Mouse (Mus musculus): ENCODE measurements around the gene G6pc3. TPM values are rescaled to one million over a fixed set of nuclear protein-coding genes. Genes with fewer than 3 reads are reported as not detected.
"Not testable (repeated sequence)": the region's sequence is repeated elsewhere in the genome, so short reads cannot be mapped to it uniquely, and the experiment has no call there.

Gene G6pc3
- polyA plus RNA-seq, 1 experiment = not detected

DNA sequence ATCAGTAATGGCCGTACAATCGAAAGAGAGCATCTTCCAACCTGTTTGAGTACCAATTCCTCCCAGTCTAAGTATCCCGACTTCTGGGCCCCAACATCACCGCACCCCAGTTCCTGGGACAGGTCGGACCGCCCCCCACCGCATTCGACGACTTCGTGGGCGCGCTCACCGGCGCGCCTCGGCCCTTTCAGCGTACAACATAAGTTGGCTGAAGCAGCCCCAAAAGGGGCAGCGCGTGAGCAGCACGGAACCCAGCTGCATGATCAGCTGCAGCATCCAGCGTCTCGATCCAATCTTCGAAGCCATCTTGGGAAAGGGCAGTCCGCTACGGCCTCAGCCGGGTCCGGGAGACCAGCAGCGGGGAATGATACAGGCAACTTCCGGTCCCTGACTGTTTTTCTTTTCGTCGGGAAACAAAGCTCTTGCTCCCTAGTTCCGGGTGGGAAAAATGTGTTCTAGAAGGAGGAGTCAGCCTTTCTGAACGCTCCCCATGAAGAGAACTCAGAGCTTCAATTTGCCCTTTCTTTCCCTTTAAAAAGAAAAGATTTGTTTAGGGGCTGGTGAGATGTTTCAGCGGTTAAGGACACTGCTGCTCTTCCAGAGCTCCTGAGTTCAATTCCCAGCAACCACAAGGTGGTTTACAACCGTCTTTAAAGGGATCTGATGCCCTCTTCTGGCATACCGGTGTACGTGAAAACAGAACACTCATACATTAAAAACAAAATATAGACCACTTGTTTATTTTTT, 33.2 kb upstream of the G6pc3 start, which contains the start of gene Tmem101:
Gene Tmem101 (minus strand): TSS at position 366 of the 747 bp plus-strand sequence.
- WGBS = under 1% methylated on average over 37 of the region's 37 CpGs
- H3K27ac ChIP-seq (ENCODE audit: insufficient read depth, low read depth, low read length) = peak within 1 kb of the TSS; percentile 78
- H3K4me1 ChIP-seq (ENCODE audit: control insufficient read depth, insufficient read depth, low read length) = peaks cover 4% of the 10 kb centered on the region
- 0 out of 2 replicates have a peak, but pooled peaks have one; percentile 46 for TF ChIP-seq POLR2A (IDR thresholded peaks at IDR 0.05; ENCODE audit: insufficient read depth, low read depth, low read length)
- TF ChIP-seq CTCF (IDR thresholded peaks at IDR 0.05; ENCODE audit: insufficient read depth, low read depth, low read length) = no peak
- peak within 1 kb of the TSS; percentile 96 for H3K4me3 ChIP-seq (ENCODE audit: insufficient read depth, low read depth, low read length)

GRCm38 (mm10) chr11:102156786-102157089, 32.7 kb upstream of the G6pc3 start:
- no peak overlapping the region for H3K27ac ChIP-seq (ENCODE audit: insufficient read depth, low read depth, low read length)
- 8% methylated on average over 1 of the region's 1 CpGs for WGBS
- peaks cover 4% of the 10 kb centered on the region for H3K4me1 ChIP-seq (ENCODE audit: control insufficient read depth, insufficient read depth, low read length)
- H3K4me3 ChIP-seq (ENCODE audit: insufficient read depth, low read depth, low read length) = no peak overlapping the region
- TF ChIP-seq CTCF (IDR thresholded peaks at IDR 0.05; ENCODE audit: insufficient read depth, low read depth, low read length) (no peak), POLR2A (IDR thresholded peaks at IDR 0.05; ENCODE audit: insufficient read depth, low read depth, low read length) (no peak)

DNA sequence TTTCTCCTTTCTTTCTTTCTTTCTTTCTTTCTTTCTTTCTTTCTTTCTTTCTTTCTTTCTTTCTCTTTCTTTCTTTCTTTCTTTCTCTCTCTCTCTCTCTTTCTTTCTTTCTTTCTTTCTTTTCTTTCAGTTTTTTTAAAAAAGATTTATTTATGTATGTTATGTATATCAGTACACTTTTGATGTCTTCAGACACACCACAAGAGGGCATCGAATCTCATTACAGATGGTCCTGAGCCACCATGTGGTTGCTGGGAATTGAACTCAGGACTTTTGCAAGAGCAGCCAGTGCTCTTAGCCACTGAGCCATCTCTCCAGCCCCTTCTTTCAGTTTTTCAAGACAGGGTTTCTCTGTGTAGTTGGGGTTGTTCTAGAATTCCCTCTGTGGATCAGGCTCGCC, 31.4 kb upstream of the G6pc3 start:
- WGBS = 79% methylated on average over 2 of the region's 2 CpGs
- H3K4me1 ChIP-seq (ENCODE audit: control insufficient read depth, insufficient read depth, low read length); H3K4me3 ChIP-seq (ENCODE audit: insufficient read depth, low read depth, low read length); H3K27ac ChIP-seq (ENCODE audit: insufficient read depth, low read depth, low read length): not testable (repeated sequence)

DNA sequence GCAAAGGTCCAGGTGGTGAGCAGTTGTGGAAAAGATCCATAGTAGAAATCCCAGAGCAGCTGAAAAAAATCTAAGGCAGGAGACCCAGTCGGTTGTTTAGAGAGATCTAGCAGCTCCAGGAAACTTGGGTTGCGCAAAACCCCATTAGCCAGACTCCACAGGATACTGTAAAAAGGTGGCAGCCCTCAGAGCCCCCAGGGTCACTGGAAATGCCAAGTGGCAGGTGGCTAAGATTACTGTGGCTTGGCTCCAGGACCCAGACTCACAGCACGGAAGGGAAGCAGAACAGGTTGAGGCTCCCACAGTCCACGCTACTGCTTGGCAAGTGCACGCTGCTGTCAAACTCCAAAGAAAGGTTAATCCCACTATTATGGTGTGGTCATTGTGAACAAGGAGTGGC, 29.6 kb upstream of the G6pc3 start:
- Histone ChIP-seq H3K4me3 (ENCODE audit: insufficient read depth, low read depth, low read length) (no peak overlapping the region), H3K27ac (ENCODE audit: insufficient read depth, low read depth, low read length) (no peak overlapping the region), H3K4me1 (ENCODE audit: control insufficient read depth, insufficient read depth, low read length) (peaks cover 4% of the 10 kb centered on the region)
- WGBS = 78% methylated on average over 5 of the region's 5 CpGs
- no peak for TF ChIP-seq CTCF (IDR thresholded peaks at IDR 0.05; ENCODE audit: insufficient read depth, low read depth, low read length)
- TF ChIP-seq POLR2A (IDR thresholded peaks at IDR 0.05; ENCODE audit: insufficient read depth, low read depth, low read length) = no peak

DNA sequence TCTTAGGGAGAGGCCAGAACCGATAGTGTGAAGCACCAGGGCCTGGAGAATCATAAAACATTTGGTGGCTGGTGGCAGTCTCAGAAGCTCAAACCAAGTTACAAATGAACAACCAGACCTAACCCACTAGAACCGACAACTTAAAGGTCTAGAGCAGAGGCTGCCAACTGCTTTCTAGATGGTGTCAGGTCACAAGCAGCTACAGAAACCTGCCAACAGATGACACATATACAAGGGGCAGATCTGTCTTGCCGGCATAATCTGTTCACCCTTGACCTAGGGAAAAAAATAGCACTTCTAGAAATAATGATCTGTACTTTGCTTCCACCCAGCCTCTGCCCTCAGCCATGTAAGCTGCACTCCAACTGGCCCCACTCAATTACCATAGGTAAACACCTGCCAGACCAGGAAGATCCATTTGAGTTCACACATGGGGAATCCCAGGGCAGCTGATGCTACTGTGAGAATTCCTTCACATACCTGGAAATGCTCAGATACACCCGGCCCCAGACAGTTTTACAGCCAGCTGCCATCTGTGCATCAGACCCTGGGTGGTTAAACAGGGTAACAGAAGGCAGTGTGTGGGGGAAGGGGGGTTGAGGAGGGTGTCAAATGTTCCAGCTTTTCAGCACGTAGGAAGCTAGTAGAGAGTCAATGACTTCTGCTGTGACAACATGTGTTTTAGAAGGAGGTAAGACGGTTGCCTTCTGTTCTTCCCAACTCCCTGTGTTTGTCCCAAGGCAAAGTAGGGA, 23.3 kb upstream of the G6pc3 start:
- 63% methylated on average over 6 of the region's 6 CpGs for WGBS
- H3K4me1 ChIP-seq (ENCODE audit: control insufficient read depth, insufficient read depth, low read length) = no peaks in the 10 kb centered on the region
- TF ChIP-seq CTCF (IDR thresholded peaks at IDR 0.05; ENCODE audit: insufficient read depth, low read depth, low read length) (no peak), POLR2A (IDR thresholded peaks at IDR 0.05; ENCODE audit: insufficient read depth, low read depth, low read length) (no peak)
- no peak overlapping the region for H3K27ac ChIP-seq (ENCODE audit: insufficient read depth, low read depth, low read length)
- no peak overlapping the region for H3K4me3 ChIP-seq (ENCODE audit: insufficient read depth, low read depth, low read length)

DNA sequence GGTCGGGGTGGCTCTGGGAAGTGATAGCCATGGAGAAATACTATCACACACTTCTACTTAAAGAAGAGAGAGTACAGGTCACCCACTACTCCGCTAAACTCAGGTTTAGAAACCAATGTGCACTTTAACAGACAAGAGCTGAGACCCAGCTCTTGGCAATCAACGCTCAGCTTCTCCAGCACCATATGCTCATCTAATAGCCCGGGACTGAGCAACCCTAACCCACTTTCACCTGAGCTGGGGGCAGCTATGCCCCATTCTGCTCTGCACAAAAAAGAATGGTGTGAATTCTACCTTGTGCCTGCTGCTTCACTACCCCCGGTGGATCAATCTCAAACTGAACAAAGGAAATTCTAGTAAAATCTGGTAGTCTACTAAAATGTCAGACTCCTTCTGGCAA, 21.9 kb upstream of the G6pc3 start:
- TF ChIP-seq CTCF (IDR thresholded peaks at IDR 0.05; ENCODE audit: insufficient read depth, low read depth, low read length) (no peak), POLR2A (IDR thresholded peaks at IDR 0.05; ENCODE audit: insufficient read depth, low read depth, low read length) (no peak)
- 87% methylated on average over 5 of the region's 5 CpGs for WGBS

DNA sequence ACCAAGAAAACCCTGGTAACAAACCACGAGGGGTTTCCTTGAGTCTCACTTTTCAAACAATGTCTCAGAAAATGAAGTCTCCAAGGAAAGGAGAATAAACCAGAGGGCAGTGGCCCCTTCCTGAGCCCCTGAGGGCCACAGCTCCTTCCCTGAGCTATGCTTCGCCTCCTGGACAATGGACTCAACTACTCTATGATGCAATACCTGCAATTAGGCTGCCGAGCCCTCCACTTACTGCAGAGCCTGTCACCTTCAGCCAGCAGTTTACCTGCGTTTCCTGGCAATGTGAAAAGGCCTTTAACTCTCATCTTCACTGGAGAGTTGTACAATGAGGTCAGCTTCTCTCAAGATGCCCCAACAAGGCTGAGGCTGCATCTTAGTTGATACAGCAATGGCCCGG, 20.7 kb upstream of the G6pc3 start:
- no peak overlapping the region for H3K27ac ChIP-seq (ENCODE audit: insufficient read depth, low read depth, low read length)
- WGBS = 66% methylated on average over 5 of the region's 5 CpGs
- TF ChIP-seq POLR2A (IDR thresholded peaks at IDR 0.05; ENCODE audit: insufficient read depth, low read depth, low read length) (no peak), CTCF (IDR thresholded peaks at IDR 0.05; ENCODE audit: insufficient read depth, low read depth, low read length) (no peak)
- H3K4me1 ChIP-seq (ENCODE audit: control insufficient read depth, insufficient read depth, low read length) = no peaks in the 10 kb centered on the region
- H3K4me3 ChIP-seq (ENCODE audit: insufficient read depth, low read depth, low read length) = no peak overlapping the region

More for the DNA sequence above, 21.9 kb upstream of the G6pc3 start:
- Histone ChIP-seq H3K4me3 (ENCODE audit: insufficient read depth, low read depth, low read length) (no peak overlapping the region), H3K27ac (ENCODE audit: insufficient read depth, low read depth, low read length) (no peak overlapping the region), H3K4me1 (ENCODE audit: control insufficient read depth, insufficient read depth, low read length) (no peaks in the 10 kb centered on the region)

- Histone ChIP-seq H3K27ac (ENCODE audit: insufficient read depth, low read depth, low read length) (no peak overlapping the region), H3K4me1 (ENCODE audit: control insufficient read depth, insufficient read depth, low read length) (peaks cover 2% of the 10 kb centered on the region; the same call in 1 of the 2 replicates), H3K4me3 (ENCODE audit: insufficient read depth, low read depth, low read length) (no peak overlapping the region)
- TF ChIP-seq CTCF (IDR thresholded peaks at IDR 0.05; ENCODE audit: insufficient read depth, low read depth, low read length) (no peak), POLR2A (IDR thresholded peaks at IDR 0.05; ENCODE audit: insufficient read depth, low read depth, low read length) (no peak)
Measured at GRCm38 (mm10) chr11:102179836-102180235, 9.6 kb upstream of the G6pc3 start.

GRCm38 (mm10) chr11:102184253-102184645, 5.2 kb upstream of the G6pc3 start:
- peaks cover 2% of the 10 kb centered on the region; the same call in 1 of the 2 replicates for H3K4me1 ChIP-seq (ENCODE audit: control insufficient read depth, insufficient read depth, low read length)
- no peak overlapping the region for H3K27ac ChIP-seq (ENCODE audit: insufficient read depth, low read depth, low read length)
- peak overlapping the region; percentile 99 for H3K4me3 ChIP-seq (ENCODE audit: insufficient read depth, low read depth, low read length)
- 3% methylated on average over 7 of the region's 7 CpGs for WGBS
- no peak for TF ChIP-seq POLR2A (IDR thresholded peaks at IDR 0.05; ENCODE audit: insufficient read depth, low read depth, low read length)
- TF ChIP-seq CTCF (IDR thresholded peaks at IDR 0.05; ENCODE audit: insufficient read depth, low read depth, low read length) = no peak
